Mouse (Mus musculus): Measurements from ENCODE around the gene Olfr1380. TPM values are rescaled to one million over a fixed set of nuclear protein-coding genes. Genes with fewer than 3 reads are reported as not detected.
"Not testable (repeated sequence)": the region's sequence is repeated elsewhere in the genome, so short reads cannot be mapped to it uniquely, and the experiment has no call there.

Gene Olfr1380
- total RNA-seq (2021): not detected
- long read RNA-seq, experiment 1: 0 reads
- long read RNA-seq, experiment 2: 0 reads

DNA sequence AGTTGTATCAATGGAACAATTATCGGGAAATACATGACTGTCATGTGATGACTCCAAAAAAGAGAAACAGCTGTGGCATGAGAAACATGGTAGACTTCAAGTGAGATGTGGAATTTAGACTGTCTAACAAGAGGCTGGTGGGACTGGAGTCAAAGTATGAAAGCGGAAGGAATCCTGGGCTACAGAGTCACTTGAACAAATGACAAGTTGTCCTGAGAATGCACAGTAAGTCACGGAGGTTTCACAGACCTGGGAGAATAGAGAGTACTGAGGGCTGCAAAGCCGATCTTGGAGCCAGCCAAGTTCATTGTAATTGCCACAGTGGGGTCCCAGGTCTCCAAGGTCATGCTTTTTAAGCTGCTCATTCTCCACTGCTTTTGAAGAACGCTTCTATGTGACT, at the start of gene Olfr1380:
TSS of gene Olfr1380 (plus strand) at position 301 of the 400 bp plus-strand sequence.
- not testable (repeated sequence) for DNase-seq

GRCm38 (mm10) chr11:49518086-49518485, 38.6 kb upstream of the Olfr1380 start:
- no peak for DNase-seq

DNA sequence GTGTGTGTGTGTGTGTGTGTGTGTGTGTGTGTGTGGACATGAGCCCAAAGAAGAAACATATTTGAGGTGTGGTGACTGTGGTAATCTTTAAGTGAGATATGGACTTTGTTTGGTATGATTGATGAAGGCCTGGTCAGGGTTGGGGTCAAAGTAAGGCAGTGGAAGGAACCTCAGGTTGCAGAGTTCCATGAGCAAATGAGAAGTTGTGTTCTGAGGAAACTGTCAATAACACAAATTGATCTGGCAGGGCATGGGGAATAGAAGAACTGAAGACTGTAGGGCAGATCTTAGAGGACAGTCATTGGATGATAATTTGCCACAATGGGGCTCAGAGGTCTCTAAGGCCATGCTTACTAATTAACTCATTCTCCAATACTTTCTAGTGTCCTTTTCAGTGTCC, 37.3 kb upstream of the Olfr1380 start, which contains the start of gene Olfr1383:
TSS of gene Olfr1383 (plus strand) at position 301 of the 400 bp plus-strand sequence.
- DNase-seq: no peak

DNA sequence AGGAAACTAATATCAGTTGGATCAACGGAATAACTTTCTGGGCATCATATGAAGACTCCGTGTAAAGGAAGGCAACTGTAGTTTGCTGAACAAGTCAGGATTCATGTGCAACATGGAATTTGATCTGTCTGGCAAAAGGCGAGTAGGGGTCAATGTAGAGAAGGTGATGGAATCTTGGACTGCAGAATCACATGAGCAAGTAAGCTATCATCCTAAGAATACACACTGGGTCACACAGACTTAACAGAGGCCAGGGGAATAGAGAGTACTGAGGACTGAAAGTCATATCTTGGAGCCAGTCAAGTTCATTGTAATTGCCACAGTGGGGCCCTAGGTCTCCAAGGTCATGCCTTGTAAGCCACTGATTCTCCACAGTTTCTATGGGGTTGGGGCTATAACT, 28.7 kb upstream of the Olfr1380 start, which contains the start of gene Olfr1382:
TSS of gene Olfr1382 (plus strand) at position 301 of the 400 bp plus-strand sequence.
- DNase-seq: no peak

DNA sequence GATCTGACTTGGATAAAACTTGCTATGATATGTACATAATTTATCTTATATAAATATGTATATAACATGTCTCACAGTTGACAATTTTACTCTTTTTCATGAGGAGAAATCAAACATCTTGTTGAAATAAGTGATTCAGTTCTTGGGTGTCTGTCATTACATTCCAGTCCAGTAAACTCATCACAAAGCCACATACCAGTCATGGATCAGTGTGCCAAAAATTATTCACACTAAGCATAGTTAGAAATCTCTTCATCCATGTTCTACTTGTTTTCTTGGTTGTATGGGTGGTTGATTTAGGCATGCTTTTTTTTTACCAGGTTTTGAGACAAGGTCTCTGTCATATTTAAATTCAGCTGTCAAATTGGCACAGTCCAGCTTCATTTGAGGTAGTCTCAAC, 23.9 kb upstream of the Olfr1380 start:
- DNase-seq: no peak

DNA sequence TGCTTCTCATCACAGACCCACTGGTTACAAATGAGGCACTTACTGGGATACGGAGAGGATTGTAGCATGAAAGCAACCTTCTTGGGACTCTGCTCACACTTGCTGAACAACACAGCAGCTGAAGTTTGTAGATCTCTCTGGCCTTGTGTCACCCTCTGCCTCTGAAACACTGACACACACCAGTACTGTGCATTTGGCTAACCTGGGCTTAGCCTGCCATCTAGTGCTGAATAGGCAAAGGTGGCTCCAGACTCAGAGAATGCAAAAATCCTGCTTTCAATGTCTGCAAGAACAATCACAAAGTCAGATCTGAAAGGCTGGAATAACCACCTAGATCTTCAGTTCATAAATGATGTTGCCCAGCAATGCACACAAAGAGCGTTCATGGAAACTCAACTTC, 20.0 kb upstream of the Olfr1380 start:
- peak; percentile 2 for DNase-seq

- DNase-seq: not testable (repeated sequence)
These were observed 13.5 kb upstream of the Olfr1380 start, which contains the start of gene Olfr1381 for GRCm38 (mm10) chr11:49543149-49543548. TSS of gene Olfr1381 (plus strand) at chr11:49543449.

DNA sequence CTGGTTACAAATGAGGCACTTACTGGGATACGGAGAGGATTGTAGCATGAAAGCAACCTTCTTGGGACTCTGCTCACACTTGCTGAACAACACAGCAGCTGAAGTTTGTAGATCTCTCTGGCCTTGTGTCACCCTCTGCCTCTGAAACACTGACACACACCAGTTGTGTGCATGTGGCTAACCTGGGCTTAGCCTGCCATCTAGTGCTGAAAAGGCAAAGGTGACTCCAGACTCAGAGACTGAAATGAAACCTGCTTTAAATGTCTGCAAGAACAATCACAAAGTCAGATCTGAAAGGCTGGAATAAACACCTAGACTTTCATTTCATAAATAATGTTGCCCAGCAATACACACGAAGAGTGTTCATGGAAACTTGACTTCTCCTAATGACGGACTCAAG, 2.6 kb upstream of the Olfr1380 start:
- not testable (repeated sequence) for DNase-seq

DNA sequence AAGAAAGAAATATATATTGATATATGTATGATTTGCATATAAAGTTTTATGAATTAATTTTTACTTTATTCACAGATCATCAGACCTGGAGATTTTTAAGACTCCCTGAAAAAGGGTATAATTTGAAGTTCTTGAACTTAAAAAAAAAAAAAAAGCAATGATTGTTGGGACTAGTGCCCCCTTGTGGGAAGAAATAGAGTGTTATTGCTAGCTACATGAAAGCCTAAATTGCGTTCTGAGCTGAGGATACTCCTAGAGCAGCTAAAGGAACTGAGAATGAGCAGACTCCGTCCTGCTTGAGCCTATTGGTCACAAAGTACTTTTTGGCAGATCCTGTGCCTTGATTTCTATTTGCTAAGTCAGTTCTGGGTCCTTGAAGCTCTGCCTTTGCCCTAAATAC, 18.4 kb downstream of the Olfr1380 start:
- not testable (repeated sequence) for DNase-seq

DNA sequence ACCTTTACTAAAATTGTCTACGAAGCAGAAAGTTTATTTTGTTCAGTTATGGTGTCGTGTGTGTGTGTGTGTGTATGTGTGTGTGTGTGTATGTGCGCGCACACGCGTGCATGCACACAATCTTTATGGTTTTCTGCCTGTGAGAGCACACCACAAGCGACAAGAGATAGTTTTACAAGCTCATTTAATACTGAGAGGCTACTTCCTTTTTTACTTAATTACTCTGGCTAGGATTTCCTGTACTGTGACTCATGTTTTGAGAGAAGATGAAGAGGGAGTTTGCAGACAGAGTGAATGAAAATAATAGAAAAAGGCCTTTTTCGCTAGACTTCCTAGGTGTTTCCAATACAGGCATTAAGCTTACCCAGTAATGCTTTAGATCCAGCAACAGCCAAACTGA, 23.8 kb downstream of the Olfr1380 start:
- DNase-seq: not testable (repeated sequence)

GRCm38 (mm10) chr11:49590213-49590612, 33.5 kb downstream of the Olfr1380 start:
- DNase-seq: no peak

GRCm38 (mm10) chr11:49597149-49597548, 40.5 kb downstream of the Olfr1380 start:
- DNase-seq: not testable (repeated sequence)

DNA sequence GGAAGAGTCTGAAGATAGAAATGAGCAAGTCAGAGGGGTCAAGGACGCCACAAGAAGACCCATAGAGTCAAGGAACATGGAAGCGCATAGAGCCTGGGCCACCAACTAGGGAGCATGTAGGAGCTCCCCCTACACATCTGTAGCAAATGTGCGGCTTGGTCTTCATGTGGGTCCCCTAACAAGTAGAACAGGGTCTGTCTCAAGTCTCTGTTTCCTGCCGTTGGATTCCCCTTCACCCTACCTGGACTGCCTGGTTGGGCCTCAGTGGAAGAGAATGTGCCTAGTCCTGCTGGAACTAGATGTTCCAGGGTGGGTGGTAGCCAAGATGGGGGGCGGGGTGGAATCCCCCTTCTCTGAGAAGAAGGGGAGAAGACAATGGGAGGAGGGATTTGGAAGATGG, 51.6 kb downstream of the Olfr1380 start:
- DNase-seq: not testable (repeated sequence)

DNA sequence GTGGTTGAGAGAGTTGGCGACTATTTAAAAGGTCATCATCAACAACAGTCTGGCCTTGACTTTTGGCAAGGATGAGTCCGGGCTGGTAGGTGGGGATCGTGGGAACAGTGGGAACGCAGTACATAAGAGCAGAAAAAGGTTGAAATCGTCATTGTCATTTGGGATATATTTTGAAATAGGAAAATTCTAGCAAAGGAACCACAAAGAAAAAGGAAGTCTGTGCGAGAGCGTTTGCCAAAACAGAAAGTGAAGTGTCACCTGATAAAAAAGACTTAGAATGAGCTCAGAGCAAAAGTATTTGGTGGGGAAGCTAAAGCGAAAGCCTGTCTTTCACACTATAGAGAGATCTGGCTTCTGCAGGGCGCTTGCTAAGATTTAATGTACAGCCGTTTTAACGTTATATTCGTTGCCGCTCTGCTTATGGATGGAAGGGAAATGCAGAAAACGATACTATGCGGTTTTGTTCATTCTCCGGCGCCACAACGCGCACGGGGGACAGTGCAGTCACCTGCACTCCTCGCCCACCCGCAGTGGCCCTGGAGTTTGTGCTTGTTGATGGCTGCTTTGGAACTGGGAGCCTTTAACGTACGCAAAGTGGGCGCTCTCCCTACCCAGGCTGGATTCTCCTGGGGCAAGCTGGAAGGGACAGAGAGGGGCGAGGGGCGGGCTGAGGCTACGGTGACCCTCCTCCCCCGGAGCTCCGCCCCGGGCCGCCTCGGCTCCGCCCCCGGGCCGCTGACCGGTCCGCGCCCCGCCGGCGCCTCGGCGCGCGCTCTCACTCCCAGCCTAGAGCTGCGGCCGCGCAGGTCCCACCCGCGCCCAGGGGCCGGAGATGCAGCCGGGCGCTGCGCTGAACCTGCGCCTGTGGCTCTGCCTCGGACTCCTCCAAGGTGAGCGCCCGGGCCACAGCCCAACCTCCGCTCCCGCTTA, 52.5 kb downstream of the Olfr1380 start, which contains the start of gene Flt4:
TSS of gene Flt4 (plus strand) at position 326 of the 930 bp plus-strand sequence.
- DNase-seq: peak; percentile 66

- peak; percentile 49 for DNase-seq
These were observed 53.5 kb downstream of the Olfr1380 start for GRCm38 (mm10) chr11:49609868-49610824.

GRCm38 (mm10) chr11:49611349-49611748, 54.7 kb downstream of the Olfr1380 start:
- DNase-seq: not testable (repeated sequence)

DNA sequence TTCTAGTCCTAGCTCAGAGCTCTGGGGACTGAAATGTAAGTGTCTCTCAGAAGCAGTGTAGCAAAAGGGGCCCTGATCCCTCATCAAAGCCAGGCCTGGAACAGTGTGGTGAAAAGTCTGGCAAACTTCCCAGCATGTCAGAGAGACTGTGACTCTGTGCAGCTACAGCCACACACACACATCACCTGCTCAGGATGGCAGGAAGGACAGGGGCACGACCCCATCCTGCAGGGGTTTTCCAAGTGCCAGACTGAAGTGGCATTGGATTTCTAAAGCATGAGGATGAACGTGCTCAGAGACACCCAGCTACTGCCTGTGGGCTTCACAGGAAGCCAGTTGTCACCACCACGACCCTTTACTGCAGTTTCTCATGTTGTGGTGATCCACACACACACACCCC, 55.5 kb downstream of the Olfr1380 start:
- no peak for DNase-seq

GRCm38 (mm10) chr11:49613349-49613748, 56.7 kb downstream of the Olfr1380 start:
- peak; percentile 59 for DNase-seq
